Mouse (Mus musculus) megakaryocyte, embryonic 14.5 days (primary cell): ENCODE data around the gene Hepacam2.

Source experiments
- FLI1 ChIP-seq: IDR thresholded peaks from 2 replicates; pipeline ENCODE4 v1.6.1; 2012; ENCODE audit warnings: low read length, inconsistent platforms, mixed read lengths
- GATA1 ChIP-seq: IDR thresholded peaks from 3 replicates; pipeline ENCODE4 v1.6.1; 2012; ENCODE audit warnings: mixed read lengths, low read length, inconsistent platforms, borderline replicate concordance

DNA sequence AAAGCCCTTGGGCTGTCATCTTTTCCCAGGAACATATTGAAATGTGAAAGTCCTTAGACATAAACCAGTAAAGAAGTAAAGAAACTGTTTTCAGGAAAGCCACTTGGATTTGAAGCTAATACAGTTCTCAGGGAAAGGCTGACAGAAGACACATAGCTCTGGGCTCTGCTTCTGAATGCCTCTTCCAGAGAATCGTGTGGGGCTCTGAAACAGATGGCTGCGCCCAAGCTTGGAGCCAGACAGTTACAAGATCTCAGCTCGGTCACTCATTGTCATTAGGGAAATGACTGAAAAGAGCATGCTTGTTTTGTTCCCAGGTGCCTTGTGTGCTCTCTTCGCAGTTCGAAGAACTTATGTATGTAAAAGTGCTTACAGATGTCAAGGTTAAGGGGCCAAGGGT, 43.7 kb downstream of the Hepacam2 start:
- TF ChIP-seq GATA1 = no peak
- no peak for TF ChIP-seq FLI1
